Mouse (Mus musculus) erythroblast, adult 5-6 weeks (primary cell): ENCODE results near the gene Bloc1s2. TPM values are rescaled to one million over a fixed set of nuclear protein-coding genes. Genes with fewer than 3 reads are reported as not detected.
A peak's percentile ranks its signal among the peaks of the same experiment; 100 is the strongest.
"Not testable (repeated sequence)": the region's sequence is repeated elsewhere in the genome, so short reads cannot be mapped to it uniquely, and the experiment has no call there.

Experiments used
- ATAC-seq: replicated peaks from 2 replicates; pipeline ENCODE4 v1.8.0; 2016; ENCODE audit warnings: moderate number of reproducible peaks, mild to moderate bottlenecking, moderate TSS enrichment, inconsistent platforms; ENCODE audit not compliant: poor library complexity, low FRiP score, severe bottlenecking
- total RNA-seq, 2 experiments: library from RNA; stranded (forward) in 1 of 2; stranded (reverse) in 1 of 2; fragments of 150-400 nt in 1 of 2; fragments of 200-764, 138-1000 nt in 1 of 2; gene quantifications; 2 replicates each; pipeline versions ENCODE4 v1.2.3 to v1.2.4; 2015 to 2017; ENCODE audit warnings: low replicate concordance in 2 of 2

Bloc1s2 gene
- total RNA-seq, 2 experiments from 2014 or later: 13.9 to 37.1 TPM

GRCm38 (mm10) chr19:44132917-44133316 lies 13.3 kb downstream of the Bloc1s2 start:
- no peak for ATAC-seq

GRCm38 (mm10) chr19:44128560-44128959 lies 17.7 kb downstream of the Bloc1s2 start:
- no peak for ATAC-seq

- no peak for ATAC-seq
Measured at GRCm38 (mm10) chr19:44127729-44128497, 18.3 kb downstream of the Bloc1s2 start.

- no peak for ATAC-seq
Measured at GRCm38 (mm10) chr19:44121137-44121536, 25.1 kb downstream of the Bloc1s2 start.

GRCm38 (mm10) chr19:44120686-44121085 lies 25.6 kb downstream of the Bloc1s2 start:
- ATAC-seq: not testable (repeated sequence)

- ATAC-seq: no peak
Measured at GRCm38 (mm10) chr19:44117793-44118192, 28.5 kb downstream of the Bloc1s2 start.

GRCm38 (mm10) chr19:44111706-44112105 lies 34.5 kb downstream of the Bloc1s2 start:
- ATAC-seq: no peak

- no peak for ATAC-seq
Measured at GRCm38 (mm10) chr19:44110356-44110755, 35.9 kb downstream of the Bloc1s2 start.

- ATAC-seq: no peak
Measured at GRCm38 (mm10) chr19:44108996-44109395, 37.2 kb downstream of the Bloc1s2 start.

- peak; percentile 45 for ATAC-seq
Measured at GRCm38 (mm10) chr19:44107661-44108521, 38.4 kb downstream of the Bloc1s2 start.

- peak; percentile 98 for ATAC-seq
Measured at GRCm38 (mm10) chr19:44106831-44107660, 39.2 kb downstream of the Bloc1s2 start, which contains the start of gene Chuk. Gene Chuk, minus strand, starts transcription at chr19:44107480.

- no peak for ATAC-seq
Measured at GRCm38 (mm10) chr19:44104393-44104792, 41.9 kb downstream of the Bloc1s2 start.

GRCm38 (mm10) chr19:44103001-44103400 lies 43.2 kb downstream of the Bloc1s2 start:
- ATAC-seq: no peak

- no peak for ATAC-seq
Measured at GRCm38 (mm10) chr19:44100840-44101239, 45.4 kb downstream of the Bloc1s2 start.

Other genes with a start within 250 kb of the Bloc1s2 start
- 1.3 and 3.7 TPM in 2 replicates for gene Dnmbp, start 206.3 kb downstream of the Bloc1s2 start, total RNA-seq (2015; ENCODE audit: low replicate concordance)
- 1.4 and 2.0 TPM in 2 replicates for gene Dnmbp, start 206.3 kb downstream of the Bloc1s2 start, total RNA-seq (2017; ENCODE audit: low replicate concordance)
- gene Cpn1, start 159.9 kb downstream of the Bloc1s2 start, total RNA-seq (2015; ENCODE audit: low replicate concordance): not detected in 2 replicates
- not detected in 2 replicates for gene Cpn1, start 159.9 kb downstream of the Bloc1s2 start, total RNA-seq (2017; ENCODE audit: low replicate concordance)
- not detected in 2 replicates for gene Cyp2c23, start 117.2 kb downstream of the Bloc1s2 start, total RNA-seq (2015; ENCODE audit: low replicate concordance)
- gene Cyp2c23, start 117.2 kb downstream of the Bloc1s2 start, total RNA-seq (2017; ENCODE audit: low replicate concordance): not detected in 2 replicates
- gene Erlin1, start 76.7 kb downstream of the Bloc1s2 start, total RNA-seq (2015; ENCODE audit: low replicate concordance): 10.0 and 16.1 TPM in 2 replicates
- 7.5 and 8.9 TPM in 2 replicates for gene Erlin1, start 76.7 kb downstream of the Bloc1s2 start, total RNA-seq (2017; ENCODE audit: low replicate concordance)
- gene Chuk, start 39.0 kb downstream of the Bloc1s2 start, total RNA-seq (2015; ENCODE audit: low replicate concordance): 17.8 and 19.0 TPM in 2 replicates
- 46.2 and 57.2 TPM in 2 replicates for gene Chuk, start 39.0 kb downstream of the Bloc1s2 start, total RNA-seq (2017; ENCODE audit: low replicate concordance)
- gene Cwf19l1, start 10.6 kb downstream of the Bloc1s2 start, total RNA-seq (2015; ENCODE audit: low replicate concordance): 16.7 and 22.1 TPM in 2 replicates
- gene Cwf19l1, start 10.6 kb downstream of the Bloc1s2 start, total RNA-seq (2017; ENCODE audit: low replicate concordance): 4.3 and 8.2 TPM in 2 replicates
- gene Pkd2l1, start 46.0 kb upstream of the Bloc1s2 start, total RNA-seq (2015; ENCODE audit: low replicate concordance): not detected in 2 replicates
- gene Pkd2l1, start 46.0 kb upstream of the Bloc1s2 start, total RNA-seq (2017; ENCODE audit: low replicate concordance): not detected in 2 replicates
- not detected in 2 replicates for gene Scd3, start 56.8 kb upstream of the Bloc1s2 start, total RNA-seq (2015; ENCODE audit: low replicate concordance)
- gene Scd3, start 56.8 kb upstream of the Bloc1s2 start, total RNA-seq (2017; ENCODE audit: low replicate concordance): not detected in 2 replicates
- gene Scd2, start 147.2 kb upstream of the Bloc1s2 start, total RNA-seq (2015; ENCODE audit: low replicate concordance): 11.3 and 16.7 TPM in 2 replicates
- 17.3 and 20.9 TPM in 2 replicates for gene Scd2, start 147.2 kb upstream of the Bloc1s2 start, total RNA-seq (2017; ENCODE audit: low replicate concordance)
- 0.38 TPM in 1 of 2 replicates, not detected in the other for gene Scd4, start 186.6 kb upstream of the Bloc1s2 start, total RNA-seq (2015; ENCODE audit: low replicate concordance)
- not detected in 2 replicates for gene Scd4, start 186.6 kb upstream of the Bloc1s2 start, total RNA-seq (2017; ENCODE audit: low replicate concordance)